Mouse (Mus musculus): ENCODE data around the gene Glt28d2.

Glt28d2 gene

GRCm38 (mm10) chr3:85863996-85864395, 23.3 kb downstream of the Glt28d2 start:
- WGBS, result 63% methylated on average over 3 of the region's 3 CpGs

GRCm38 (mm10) chr3:85862886-85863285, 24.4 kb downstream of the Glt28d2 start:
- 94% methylated on average over 2 of the region's 2 CpGs for WGBS

DNA sequence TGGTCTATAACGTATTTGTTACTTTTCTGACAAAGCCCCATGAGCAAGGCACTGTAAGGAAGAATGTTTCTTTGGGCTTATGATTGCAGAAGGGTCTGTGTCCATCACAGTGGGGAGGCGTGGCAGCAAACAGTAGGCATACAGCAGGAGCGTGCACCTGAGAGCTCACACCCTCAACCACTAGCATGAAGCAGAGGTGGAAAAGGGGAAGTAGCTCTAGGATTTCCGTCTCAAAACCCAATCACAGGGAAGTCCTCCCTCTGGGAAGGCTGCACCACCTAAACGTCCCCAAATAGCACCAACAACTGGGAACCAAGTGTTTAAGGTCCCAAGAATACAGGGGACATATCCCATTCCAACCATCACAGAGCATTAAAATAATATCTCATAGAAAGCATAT, 26.3 kb downstream of the Glt28d2 start:
- WGBS, result 93% methylated on average over 5 of the region's 5 CpGs

GRCm38 (mm10) chr3:85859311-85859710, 28.0 kb downstream of the Glt28d2 start:
- WGBS, result 82% methylated on average over 6 of the region's 6 CpGs

DNA sequence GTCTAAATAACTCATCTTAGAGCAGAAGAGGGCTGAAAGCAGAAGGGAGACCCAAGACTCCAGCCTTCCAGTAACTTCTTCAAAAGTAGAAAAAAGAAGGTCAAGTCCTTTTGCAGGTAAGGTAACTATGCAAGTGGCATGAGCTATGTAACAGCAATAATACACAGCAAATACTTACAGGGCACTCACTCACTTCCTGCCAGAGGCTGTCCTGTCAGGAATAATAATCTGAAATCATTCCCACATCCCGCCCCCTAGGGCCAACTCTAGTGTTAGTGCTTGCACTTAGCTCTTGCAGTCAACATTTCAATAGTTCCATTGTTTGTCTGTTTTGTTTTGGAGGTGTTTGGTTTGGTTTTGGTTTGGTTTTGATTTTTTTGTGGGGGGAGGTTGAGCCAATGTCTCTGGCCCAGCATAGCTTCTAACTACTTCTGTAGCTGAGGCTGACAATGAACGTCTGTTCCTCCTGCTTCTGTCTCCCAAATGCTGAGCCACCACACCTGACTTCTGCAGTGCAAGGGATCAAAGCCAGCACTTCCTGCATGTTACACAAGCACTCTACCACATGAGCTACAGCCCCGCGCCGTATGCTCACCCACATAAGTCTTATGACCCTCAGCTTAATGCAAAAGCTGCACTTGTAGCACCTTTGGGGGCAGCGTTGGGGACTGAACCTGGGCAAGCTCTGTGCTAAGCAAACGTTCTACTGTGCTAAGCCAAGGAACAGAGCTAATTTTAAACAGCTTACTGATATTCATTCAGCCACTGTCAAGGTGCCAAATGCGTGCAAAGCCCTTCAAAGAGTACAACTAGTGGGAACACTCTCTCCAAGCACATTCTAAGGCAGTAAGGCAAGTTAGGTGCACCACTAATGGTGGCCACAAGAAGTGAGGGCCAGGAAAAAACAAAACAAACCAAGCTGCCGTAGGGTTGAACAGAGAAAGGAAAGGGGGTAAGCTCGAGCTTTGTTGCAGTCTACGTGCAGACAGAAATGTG, 28.9 kb downstream of the Glt28d2 start:
- 59% methylated on average over 11 of the region's 11 CpGs for WGBS

DNA sequence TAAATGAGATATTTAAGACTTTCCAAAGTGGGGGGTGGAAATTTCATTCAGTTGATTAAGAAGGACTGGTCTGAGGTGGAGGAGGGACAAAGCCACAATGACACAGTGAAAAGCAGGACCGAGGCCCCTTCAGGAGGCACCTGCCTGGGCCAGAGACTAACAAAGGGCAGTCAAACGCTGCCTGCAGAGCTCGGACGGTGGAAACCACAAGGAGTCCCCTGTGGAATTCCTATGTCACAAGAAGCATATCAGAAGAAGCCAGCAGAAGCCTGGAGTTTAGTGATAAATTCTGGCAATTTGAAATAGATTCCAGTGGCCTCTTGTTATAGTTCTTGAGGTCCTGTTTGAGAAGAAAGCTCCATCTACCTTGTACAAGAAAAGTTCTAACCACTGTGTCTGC, 30.2 kb downstream of the Glt28d2 start:
- WGBS, result 61% methylated on average over 4 of the region's 4 CpGs

- WGBS, result 73% methylated on average over 5 of the region's 5 CpGs
Measured at GRCm38 (mm10) chr3:85855947-85856346, 31.4 kb downstream of the Glt28d2 start.

GRCm38 (mm10) chr3:85855043-85855442, 32.3 kb downstream of the Glt28d2 start:
- 68% methylated on average over 3 of the region's 3 CpGs for WGBS

DNA sequence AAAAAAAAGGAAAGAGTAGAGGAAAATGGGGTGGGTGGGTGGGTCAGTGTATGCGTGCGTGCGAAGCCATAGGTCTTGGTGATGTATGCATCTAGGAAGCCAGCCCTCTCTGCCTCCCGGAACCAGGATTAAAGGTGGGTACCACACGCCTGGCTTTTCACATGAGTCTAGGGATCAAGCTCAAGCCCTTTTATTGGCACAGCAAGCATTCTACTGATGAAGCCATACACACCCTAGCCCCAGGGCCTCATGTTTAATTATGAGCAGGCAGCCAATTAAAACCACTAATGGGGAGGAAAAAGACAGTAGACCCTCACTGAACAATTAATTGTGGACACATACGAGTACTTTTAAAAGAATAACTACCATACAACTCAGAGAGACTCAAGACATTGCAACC, 33.2 kb downstream of the Glt28d2 start:
- 75% methylated on average over 6 of the region's 6 CpGs for WGBS

- WGBS, result 74% methylated on average over 4 of the region's 4 CpGs
Measured at GRCm38 (mm10) chr3:85853715-85854114, 33.6 kb downstream of the Glt28d2 start.

DNA sequence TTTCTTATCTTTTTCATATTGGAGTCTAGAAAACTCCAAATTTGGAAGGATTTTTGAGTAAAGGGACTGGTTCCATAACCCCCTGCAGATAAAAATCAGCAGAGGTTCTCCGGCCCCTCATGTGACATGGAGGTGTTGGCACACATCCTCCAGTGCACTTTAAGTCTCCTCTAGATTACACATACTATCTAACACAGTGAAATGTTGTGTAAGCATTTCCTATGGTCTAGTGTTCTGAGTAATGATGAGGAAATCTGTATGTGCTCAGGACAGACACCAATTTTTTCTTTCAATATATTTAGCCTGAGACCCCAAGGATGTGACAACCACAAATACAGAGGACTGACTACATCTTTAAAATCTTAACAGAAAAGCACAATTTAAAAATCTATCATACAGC, 37.2 kb downstream of the Glt28d2 start:
- WGBS, result 85% methylated on average over 1 of the region's 1 CpGs

- 87% methylated on average over 1 of the region's 1 CpGs for WGBS
Measured at GRCm38 (mm10) chr3:85846316-85846715, 41.0 kb downstream of the Glt28d2 start.

GRCm38 (mm10) chr3:85845341-85845740, 42.0 kb downstream of the Glt28d2 start:
- WGBS, result 85% methylated on average over 6 of the region's 6 CpGs

GRCm38 (mm10) chr3:85842177-85842880, 45.0 kb downstream of the Glt28d2 start:
- 29% methylated on average over 9 of the region's 9 CpGs for WGBS

DNA sequence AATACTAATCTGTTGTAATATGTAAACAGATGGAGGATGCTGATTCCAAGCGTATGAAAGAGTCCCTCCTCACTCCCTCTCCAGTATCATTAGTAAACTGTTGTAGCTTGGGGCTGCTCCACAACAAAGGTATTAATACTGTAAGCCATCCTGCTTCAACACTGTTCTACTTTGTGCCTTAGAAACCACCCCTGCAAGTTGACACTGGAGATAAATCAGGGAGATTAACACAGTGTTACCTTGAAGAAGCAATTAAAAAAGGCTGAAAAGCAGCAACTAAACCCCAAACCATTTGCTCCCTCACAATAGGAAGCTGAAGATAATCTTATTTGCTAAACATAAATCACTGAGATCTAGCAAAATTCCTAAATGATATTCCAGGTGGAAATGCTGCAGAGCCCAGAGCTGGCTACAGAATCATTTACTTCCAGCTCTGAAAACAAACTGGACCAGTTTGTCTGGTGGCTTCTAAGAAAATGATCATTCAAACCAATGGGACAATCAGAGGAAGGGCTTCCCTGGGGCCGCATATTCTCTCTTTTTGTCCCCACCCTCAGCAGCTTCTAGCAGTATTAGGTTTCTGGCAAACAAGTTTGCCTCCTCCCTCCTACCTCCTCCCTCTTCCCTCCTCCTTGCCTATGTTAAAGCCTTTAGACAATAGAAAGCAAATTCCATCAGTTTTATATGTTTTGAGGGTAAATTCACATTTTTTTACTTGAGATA, 45.7 kb downstream of the Glt28d2 start:
- WGBS, result 59% methylated on average over 2 of the region's 2 CpGs

DNA sequence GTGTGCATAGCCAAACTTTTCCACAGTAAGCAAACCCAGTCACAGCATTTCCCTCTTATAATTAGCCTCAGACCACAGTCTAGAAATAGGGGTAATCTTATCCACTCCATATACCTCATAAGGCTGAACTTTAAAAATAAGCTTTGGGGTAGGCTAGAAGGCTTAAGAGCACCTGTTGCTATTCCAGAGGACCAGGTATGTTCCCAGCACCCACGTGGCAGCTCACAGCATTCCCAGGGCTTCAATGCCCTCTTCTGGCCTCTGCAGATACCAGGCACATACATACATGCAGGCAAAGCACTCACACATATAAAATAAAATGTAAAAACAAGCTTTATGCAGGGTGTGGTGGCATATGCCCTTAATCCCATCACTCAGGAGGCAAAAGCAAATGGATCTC, 53.7 kb downstream of the Glt28d2 start:
- 78% methylated on average over 1 of the region's 1 CpGs for WGBS

DNA sequence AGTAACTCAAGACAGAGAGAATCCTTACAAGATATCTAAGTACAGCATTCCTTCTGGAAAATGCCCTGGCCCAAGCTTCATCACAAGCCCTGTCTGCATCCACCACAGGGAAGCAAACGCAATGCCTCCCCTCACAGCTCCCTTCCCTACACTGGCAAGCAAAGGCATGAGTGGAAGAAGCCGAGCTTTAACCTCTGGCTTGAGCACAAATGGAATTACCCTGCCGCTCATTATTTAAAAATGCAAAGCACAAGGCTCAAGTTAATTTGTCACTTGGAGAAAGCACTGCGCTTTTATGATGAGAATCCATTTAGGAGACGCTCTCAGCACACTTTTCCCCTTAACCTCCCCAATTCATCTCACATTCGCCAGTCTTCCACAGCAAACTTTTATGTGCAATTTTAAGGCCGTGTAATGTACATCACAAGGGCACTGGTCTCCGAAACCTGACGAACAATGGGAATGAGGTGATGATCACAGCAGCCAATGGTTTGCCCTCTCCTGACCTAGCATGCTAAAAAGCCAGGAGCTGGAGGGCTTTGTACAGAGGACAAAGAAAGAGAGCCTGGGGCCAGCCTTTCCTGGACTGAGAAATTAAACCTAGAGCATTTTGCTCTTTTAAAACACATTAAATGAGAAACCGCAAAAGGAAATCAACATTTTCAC, 54.7 kb downstream of the Glt28d2 start:
- 82% methylated on average over 10 of the region's 10 CpGs for WGBS

DNA sequence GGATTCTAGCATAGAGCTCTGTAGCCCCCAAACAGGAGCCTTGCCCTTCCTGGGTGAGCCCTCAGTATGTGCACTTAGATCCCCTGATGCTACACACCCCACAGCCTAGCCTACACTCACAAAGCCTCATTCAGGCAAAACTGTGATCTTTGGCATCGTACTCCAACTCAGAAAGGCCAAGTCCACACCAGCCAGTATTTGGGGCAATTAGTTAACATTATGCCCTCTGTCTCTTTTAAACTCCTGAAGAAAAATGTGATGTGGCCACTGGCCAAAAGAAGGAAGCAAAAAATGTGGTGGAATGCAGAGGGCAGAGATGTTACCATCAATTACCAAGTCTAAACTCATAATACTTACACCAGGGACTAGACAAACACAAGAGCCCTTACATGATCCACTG, 55.5 kb downstream of the Glt28d2 start:
- 78% methylated on average over 1 of the region's 1 CpGs for WGBS

GRCm38 (mm10) chr3:85829047-85829446, 58.3 kb downstream of the Glt28d2 start:
- 61% methylated on average over 4 of the region's 4 CpGs for WGBS

DNA sequence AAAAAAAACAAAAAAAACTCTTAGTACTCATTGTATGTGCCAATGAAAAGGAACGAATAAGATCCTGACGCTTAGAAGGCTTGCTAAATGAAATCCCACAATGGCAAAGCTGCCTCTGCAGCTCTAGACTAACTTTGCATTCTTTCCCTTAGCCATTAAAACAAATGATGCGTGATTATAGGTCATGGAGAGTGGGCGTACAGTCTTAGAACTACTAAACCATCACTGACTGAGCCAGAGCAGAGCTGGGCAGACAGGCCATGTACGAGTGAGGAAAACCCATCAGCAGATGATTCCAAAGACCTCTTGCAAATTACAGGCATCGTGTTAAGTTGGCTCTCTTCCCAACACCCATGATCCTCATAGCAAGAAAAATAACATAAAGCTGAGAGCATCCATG, 59.5 kb downstream of the Glt28d2 start:
- 66% methylated on average over 6 of the region's 6 CpGs for WGBS

DNA sequence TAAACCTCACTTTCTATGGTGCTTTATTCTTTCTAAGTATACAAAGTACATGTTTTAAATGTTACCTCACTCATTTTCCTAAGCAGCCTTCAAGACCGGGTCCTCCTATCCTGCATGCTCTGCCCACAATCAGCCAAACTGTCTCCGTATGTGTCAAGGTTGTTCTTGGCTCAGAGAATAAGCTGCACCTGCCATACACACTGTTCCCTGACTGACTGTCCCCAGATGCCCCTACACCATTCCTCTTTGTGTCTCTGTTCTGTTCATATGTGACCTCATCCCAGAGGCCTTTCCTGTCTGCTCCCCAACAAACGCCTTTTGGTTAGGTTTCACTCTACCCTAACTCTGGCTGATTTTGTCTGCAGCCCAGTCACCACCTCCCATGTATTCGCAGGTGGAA, 60.0 kb downstream of the Glt28d2 start:
- 62% methylated on average over 4 of the region's 4 CpGs for WGBS
